Mouse (Mus musculus): ENCODE results near the gene Dennd1c. TPM values are rescaled to one million over a fixed set of nuclear protein-coding genes. Genes with fewer than 3 reads are reported as not detected.

The Dennd1c gene
- polyA plus RNA-seq, 1 experiment from 2014 or later = 6.4 TPM

- Histone ChIP-seq H3K36me3 (ENCODE audit: control insufficient read depth, insufficient read depth, low read length) (0 out of 2 replicates have a peak, but pooled peaks cover 6% of the 10 kb centered on the region), H3K4me1 (replicated peaks; ENCODE audit: control insufficient read depth, insufficient read depth, low read length) (peaks cover 10% of the 10 kb centered on the region), H3K9me3 (ENCODE audit: control insufficient read depth, low read length) (no peaks in the 10 kb centered on the region), H3K4me2 (ENCODE audit: low read length) (no peak overlapping the region), H3K9ac (ENCODE audit: low read length) (no peak overlapping the region), H3K27me3 (replicated peaks; ENCODE audit: control insufficient read depth, insufficient read depth, low read length) (no peaks in the 10 kb centered on the region), H3K27ac (ENCODE audit: low read depth) (no peak overlapping the region), H3K4me3 (ENCODE audit: low read depth, low read length) (no peak overlapping the region)
- WGBS = 77% methylated on average over 5 of the region's 5 CpGs
- ATAC-seq (replicated peaks; ENCODE audit: low FRiP score, low TSS enrichment, low read depth) = no peak
- DNase-seq (ENCODE audit: low spot score) = no peak
Observed at GRCm38 (mm10) chr17:57082481-57082880, 4.2 kb upstream of the Dennd1c start.

- Histone ChIP-seq H3K27ac (ENCODE audit: low read depth) (no peak overlapping the region), H3K9ac (ENCODE audit: low read length) (no peak overlapping the region), H3K4me2 (ENCODE audit: low read length) (no peak overlapping the region), H3K9me3 (ENCODE audit: control insufficient read depth, low read length) (no peaks in the 10 kb centered on the region), H3K4me1 (replicated peaks; ENCODE audit: control insufficient read depth, insufficient read depth, low read length) (peaks cover 10% of the 10 kb centered on the region), H3K36me3 (ENCODE audit: control insufficient read depth, insufficient read depth, low read length) (0 out of 2 replicates have a peak, but pooled peaks cover 6% of the 10 kb centered on the region), H3K4me3 (ENCODE audit: low read depth, low read length) (no peak overlapping the region), H3K27me3 (replicated peaks; ENCODE audit: control insufficient read depth, insufficient read depth, low read length) (no peaks in the 10 kb centered on the region)
- DNase-seq (ENCODE audit: low spot score) (no peak), ATAC-seq (replicated peaks; ENCODE audit: low FRiP score, low TSS enrichment, low read depth) (no peak)
- WGBS = 96% methylated on average over 31 of the region's 31 CpGs
Observed at GRCm38 (mm10) chr17:57081234-57081842, 3.0 kb upstream of the Dennd1c start.

- H3K4me1 ChIP-seq (replicated peaks; ENCODE audit: control insufficient read depth, insufficient read depth, low read length) = peaks cover 10% of the 10 kb centered on the region
- ATAC-seq (replicated peaks; ENCODE audit: low FRiP score, low TSS enrichment, low read depth) = peak; percentile 63
Observed at GRCm38 (mm10) chr17:57079919-57080318, 1.6 kb upstream of the Dennd1c start.

GRCm38 (mm10) chr17:57076916-57077315 is 1.4 kb downstream of the Dennd1c start:
- ATAC-seq (replicated peaks; ENCODE audit: low FRiP score, low TSS enrichment, low read depth) = no peak
- Histone ChIP-seq H3K4me2 (ENCODE audit: low read length) (no peak overlapping the region), H3K4me3 (ENCODE audit: low read depth, low read length) (no peak overlapping the region), H3K27ac (ENCODE audit: low read depth) (no peak overlapping the region), H3K9me3 (ENCODE audit: control insufficient read depth, low read length) (no peaks in the 10 kb centered on the region), H3K36me3 (ENCODE audit: control insufficient read depth, insufficient read depth, low read length) (0 out of 2 replicates have a peak, but pooled peaks cover 6% of the 10 kb centered on the region), H3K9ac (ENCODE audit: low read length) (no peak overlapping the region), H3K27me3 (replicated peaks; ENCODE audit: control insufficient read depth, insufficient read depth, low read length) (no peaks in the 10 kb centered on the region), H3K4me1 (replicated peaks; ENCODE audit: control insufficient read depth, insufficient read depth, low read length) (peaks cover 10% of the 10 kb centered on the region)
- WGBS = 58% methylated on average over 3 of the region's 3 CpGs
- no peak for DNase-seq (ENCODE audit: low spot score)

More at GRCm38 (mm10) chr17:57079919-57080318, 1.6 kb upstream of the Dennd1c start:
- Histone ChIP-seq H3K36me3 (ENCODE audit: control insufficient read depth, insufficient read depth, low read length) (0 out of 2 replicates have a peak, but pooled peaks cover 6% of the 10 kb centered on the region), H3K9me3 (ENCODE audit: control insufficient read depth, low read length) (no peaks in the 10 kb centered on the region), H3K27me3 (replicated peaks; ENCODE audit: control insufficient read depth, insufficient read depth, low read length) (no peaks in the 10 kb centered on the region), H3K27ac (ENCODE audit: low read depth) (peak overlapping the region; percentile 47; the same call in 1 of the 2 replicates), H3K4me2 (ENCODE audit: low read length) (no peak overlapping the region), H3K4me3 (ENCODE audit: low read depth, low read length) (no peak overlapping the region), H3K9ac (ENCODE audit: low read length) (no peak overlapping the region)
- 61% methylated on average over 3 of the region's 3 CpGs for WGBS
- no peak for DNase-seq (ENCODE audit: low spot score)

- H3K4me2 ChIP-seq (ENCODE audit: low read length) = peak overlapping the region; percentile 37
- no peak overlapping the region for H3K9ac ChIP-seq (ENCODE audit: low read length)
- H3K4me3 ChIP-seq (ENCODE audit: low read depth, low read length) = peak overlapping the region; percentile 2; the same call in 1 of the 2 replicates
- WGBS = 3% methylated on average over 11 of the region's 11 CpGs
- no peaks in the 10 kb centered on the region for H3K36me3 ChIP-seq (ENCODE audit: control insufficient read depth, insufficient read depth, low read length)
- ATAC-seq (replicated peaks; ENCODE audit: low FRiP score, low TSS enrichment, low read depth) = peak; percentile 80
- DNase-seq (ENCODE audit: low spot score) = peak; percentile 75
- H3K4me1 ChIP-seq (replicated peaks; ENCODE audit: control insufficient read depth, insufficient read depth, low read length) = no peaks in the 10 kb centered on the region
- H3K27ac ChIP-seq (ENCODE audit: low read depth) = no peak overlapping the region
- H3K27me3 ChIP-seq (replicated peaks; ENCODE audit: control insufficient read depth, insufficient read depth, low read length) = no peaks in the 10 kb centered on the region
- no peaks in the 10 kb centered on the region for H3K9me3 ChIP-seq (ENCODE audit: control insufficient read depth, low read length)
Observed at GRCm38 (mm10) chr17:57070699-57071098, 7.6 kb downstream of the Dennd1c start.

GRCm38 (mm10) chr17:57070272-57070671 is 8.0 kb downstream of the Dennd1c start:
- Histone ChIP-seq H3K36me3 (ENCODE audit: control insufficient read depth, insufficient read depth, low read length) (no peaks in the 10 kb centered on the region), H3K4me2 (ENCODE audit: low read length) (peak overlapping the region; percentile 37), H3K4me3 (ENCODE audit: low read depth, low read length) (peak overlapping the region; percentile 2; the same call in 1 of the 2 replicates), H3K27ac (ENCODE audit: low read depth) (peak overlapping the region; percentile 47; the same call in 1 of the 2 replicates), H3K9ac (ENCODE audit: low read length) (no peak overlapping the region), H3K9me3 (ENCODE audit: control insufficient read depth, low read length) (no peaks in the 10 kb centered on the region), H3K27me3 (replicated peaks; ENCODE audit: control insufficient read depth, insufficient read depth, low read length) (no peaks in the 10 kb centered on the region), H3K4me1 (replicated peaks; ENCODE audit: control insufficient read depth, insufficient read depth, low read length) (no peaks in the 10 kb centered on the region)
- WGBS = 8% methylated on average over 9 of the region's 9 CpGs
- ATAC-seq (replicated peaks; ENCODE audit: low FRiP score, low TSS enrichment, low read depth) = peak; percentile 57; the same call in 1 of the 2 replicates
- DNase-seq (ENCODE audit: low spot score) = no peak

- no peaks in the 10 kb centered on the region for H3K9me3 ChIP-seq (ENCODE audit: control insufficient read depth, low read length)
- WGBS = 63% methylated on average over 5 of the region's 5 CpGs
- DNase-seq (ENCODE audit: low spot score) (no peak), ATAC-seq (replicated peaks; ENCODE audit: low FRiP score, low TSS enrichment, low read depth) (no peak)
- H3K27ac ChIP-seq (ENCODE audit: low read depth) = no peak overlapping the region
- no peak overlapping the region for H3K9ac ChIP-seq (ENCODE audit: low read length)
- no peak overlapping the region for H3K4me3 ChIP-seq (ENCODE audit: low read depth, low read length)
- H3K36me3 ChIP-seq (ENCODE audit: control insufficient read depth, insufficient read depth, low read length) = no peaks in the 10 kb centered on the region
- peaks cover 7% of the 10 kb centered on the region; the same call in 1 of the 2 replicates for H3K4me1 ChIP-seq (replicated peaks; ENCODE audit: control insufficient read depth, insufficient read depth, low read length)
- H3K4me2 ChIP-seq (ENCODE audit: low read length) = no peak overlapping the region
- H3K27me3 ChIP-seq (replicated peaks; ENCODE audit: control insufficient read depth, insufficient read depth, low read length) = peaks cover 15% of the 10 kb centered on the region
Observed at GRCm38 (mm10) chr17:57066908-57067307, 11.4 kb downstream of the Dennd1c start.

GRCm38 (mm10) chr17:57063031-57063430 is 15.3 kb downstream of the Dennd1c start:
- WGBS = 11% methylated on average over 8 of the region's 8 CpGs
- Histone ChIP-seq H3K4me1 (replicated peaks; ENCODE audit: control insufficient read depth, insufficient read depth, low read length) (peaks cover 8% of the 10 kb centered on the region; the same call in 1 of the 2 replicates), H3K27me3 (replicated peaks; ENCODE audit: control insufficient read depth, insufficient read depth, low read length) (peaks cover 25% of the 10 kb centered on the region), H3K4me3 (ENCODE audit: low read depth, low read length) (peak overlapping the region; percentile 40), H3K27ac (ENCODE audit: low read depth) (no peak overlapping the region), H3K9me3 (ENCODE audit: control insufficient read depth, low read length) (no peaks in the 10 kb centered on the region), H3K9ac (ENCODE audit: low read length) (peak overlapping the region; percentile 51), H3K4me2 (ENCODE audit: low read length) (peak overlapping the region; percentile 34), H3K36me3 (ENCODE audit: control insufficient read depth, insufficient read depth, low read length) (no peaks in the 10 kb centered on the region)
- DNase-seq (ENCODE audit: low spot score) (no peak), ATAC-seq (replicated peaks; ENCODE audit: low FRiP score, low TSS enrichment, low read depth) (no peak)

- Histone ChIP-seq H3K4me3 (ENCODE audit: low read depth, low read length) (peak overlapping the region; percentile 40), H3K27me3 (replicated peaks; ENCODE audit: control insufficient read depth, insufficient read depth, low read length) (peaks cover 25% of the 10 kb centered on the region), H3K9ac (ENCODE audit: low read length) (peak overlapping the region; percentile 51), H3K36me3 (ENCODE audit: control insufficient read depth, insufficient read depth, low read length) (no peaks in the 10 kb centered on the region; the same call in 1 of the 2 replicates), H3K9me3 (ENCODE audit: control insufficient read depth, low read length) (no peaks in the 10 kb centered on the region), H3K27ac (ENCODE audit: low read depth) (peak overlapping the region; percentile 75), H3K4me1 (replicated peaks; ENCODE audit: control insufficient read depth, insufficient read depth, low read length) (peaks cover 8% of the 10 kb centered on the region; the same call in 1 of the 2 replicates), H3K4me2 (ENCODE audit: low read length) (peak overlapping the region; percentile 34)
- DNase-seq (ENCODE audit: low spot score) (no peak), ATAC-seq (replicated peaks; ENCODE audit: low FRiP score, low TSS enrichment, low read depth) (no peak)
- under 1% methylated on average over 20 of the region's 22 CpGs for WGBS
Observed at GRCm38 (mm10) chr17:57062548-57062947, 15.8 kb downstream of the Dennd1c start.

All from intestine, embryonic 14.5 days (tissue).